Mouse (Mus musculus) cerebellum, adult 9-11 months (tissue): ENCODE measurements around the gene Washc4.

Experiments used
- DNase-seq: peaks from one replicate; pipeline ENCODE4 v3.0.0; 2022

Washc4 gene

DNA sequence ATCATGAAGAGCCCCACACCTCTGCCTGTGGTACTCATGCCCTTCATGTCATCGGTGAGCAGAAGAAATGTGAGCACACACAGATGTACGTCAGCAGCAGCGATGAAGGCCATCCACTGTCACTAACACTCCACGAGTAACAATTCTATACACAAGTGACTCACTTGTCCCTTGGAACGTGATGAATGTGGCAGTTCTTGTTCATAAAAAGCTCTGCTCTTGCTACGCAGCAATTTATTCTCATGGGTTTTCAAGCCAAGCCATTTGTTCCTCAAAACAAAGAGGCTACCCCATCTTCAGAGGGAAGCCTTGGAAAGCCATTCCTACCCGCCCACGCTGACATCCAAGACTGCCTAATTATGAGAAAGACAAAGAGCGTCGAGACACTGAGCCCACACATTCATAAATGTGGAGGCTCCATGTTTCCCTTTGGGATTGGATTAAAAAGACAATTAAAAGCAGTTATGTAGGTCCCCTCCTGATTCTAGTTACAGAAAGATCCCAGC, 96.4 kb downstream of the Washc4 start:
- DNase-seq = no peak

DNA sequence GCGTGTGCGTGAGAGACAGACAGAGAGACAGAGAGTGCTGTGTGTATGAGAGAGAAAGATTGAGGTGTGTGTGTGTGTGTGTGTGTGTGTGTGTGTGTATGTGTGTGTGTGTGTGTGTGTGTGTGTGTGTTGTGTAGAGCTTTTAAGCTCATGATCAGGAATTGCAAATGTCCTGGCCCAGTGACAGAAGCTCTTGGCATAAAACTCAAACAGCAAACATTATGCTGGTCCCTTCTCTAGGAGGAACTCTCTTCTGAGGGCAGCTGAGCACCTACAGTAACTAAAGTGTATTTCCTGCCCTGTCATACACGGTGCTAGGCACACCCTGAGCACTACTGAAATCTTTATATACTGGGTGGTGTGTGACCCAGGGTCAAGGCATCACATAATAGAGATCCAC, 98.1 kb downstream of the Washc4 start:
- DNase-seq = peak; percentile 56

DNA sequence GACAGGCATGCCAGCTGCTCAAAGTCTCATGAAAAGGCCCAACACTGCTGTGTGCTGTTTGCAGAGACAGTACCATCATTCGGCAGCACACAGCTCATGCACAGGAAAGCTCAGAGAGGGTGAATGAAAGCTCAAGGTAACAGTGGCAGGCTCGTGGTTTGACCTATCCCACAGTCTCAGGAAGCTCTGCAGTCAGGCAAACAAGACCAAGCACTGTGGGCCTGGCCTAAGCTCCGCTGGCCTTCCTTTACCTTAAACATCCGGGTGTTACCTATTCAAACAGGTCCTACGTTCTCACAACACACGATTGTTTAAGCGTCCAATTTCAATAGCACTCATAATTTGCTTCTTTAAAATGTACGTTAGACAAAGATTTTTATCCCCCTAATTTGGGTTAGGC, 100.6 kb downstream of the Washc4 start:
- DNase-seq = no peak

DNA sequence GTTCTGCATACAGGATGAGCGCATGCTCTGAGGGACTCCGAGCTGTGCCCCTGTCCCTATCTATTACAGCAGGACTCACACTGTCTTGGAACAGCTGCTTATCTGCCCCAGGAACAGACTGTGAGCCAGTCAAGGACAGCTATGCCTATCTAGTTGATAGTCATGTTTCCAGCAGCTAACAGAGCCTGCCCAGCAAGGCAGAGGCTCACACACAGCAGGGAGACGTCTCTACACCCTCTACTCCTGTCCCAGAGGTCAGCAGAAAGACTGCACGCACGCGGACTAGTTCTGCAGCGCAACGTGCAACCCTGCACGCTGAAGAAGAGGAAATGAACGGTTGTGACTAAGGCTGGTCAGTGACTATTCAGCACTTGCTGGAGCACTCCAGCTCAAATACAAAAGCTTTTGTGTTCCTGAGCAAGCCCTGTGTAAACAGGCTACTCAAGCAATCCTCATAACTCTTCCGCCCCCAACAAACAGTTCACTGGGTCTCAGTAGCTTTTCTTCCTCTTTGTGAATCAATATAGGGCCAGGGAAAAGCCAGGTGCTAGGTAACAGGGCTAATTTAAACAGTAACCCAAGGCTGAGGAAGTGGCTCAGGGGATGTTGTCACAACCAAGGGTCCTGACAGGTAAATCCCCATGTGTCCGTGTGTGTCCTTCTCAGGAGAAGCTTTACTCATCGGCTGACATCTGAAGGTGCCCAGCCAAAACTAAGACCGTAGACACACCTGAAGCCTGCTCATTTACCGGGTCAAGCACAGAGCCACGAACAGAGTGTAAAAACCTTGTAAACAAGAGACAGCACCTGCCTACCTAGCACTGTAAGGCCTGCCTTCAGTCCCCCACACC, 101.5 kb downstream of the Washc4 start:
- peak; percentile 53 for DNase-seq

DNA sequence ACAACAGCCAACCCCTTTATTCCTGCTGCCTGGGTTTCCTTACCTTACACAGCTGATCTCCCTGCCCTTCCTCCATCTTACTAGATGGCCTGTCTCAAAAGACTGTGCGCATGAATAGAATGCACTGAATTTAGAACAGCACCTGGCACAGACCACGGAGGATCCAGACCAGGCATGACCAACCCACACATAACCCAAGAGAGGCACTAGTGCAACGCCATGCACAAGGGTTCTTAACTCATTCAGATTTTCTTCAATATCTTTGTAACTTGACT, 102.1 kb downstream of the Washc4 start:
- peak; percentile 59 for DNase-seq
